Mouse (Mus musculus) heart, postnatal 4 days (tissue): ENCODE measurements at regions not wholly inside any gene's neighbourhood (a gene's known extent, or its start where the extent isn't known, plus 50 kb on each side); places are given as distances from the start of the nearest gene placed in this dataset.

Experiments
- DNase-seq: peaks from one replicate; pipeline ENCODE4 v3.0.0; 2021

DNA sequence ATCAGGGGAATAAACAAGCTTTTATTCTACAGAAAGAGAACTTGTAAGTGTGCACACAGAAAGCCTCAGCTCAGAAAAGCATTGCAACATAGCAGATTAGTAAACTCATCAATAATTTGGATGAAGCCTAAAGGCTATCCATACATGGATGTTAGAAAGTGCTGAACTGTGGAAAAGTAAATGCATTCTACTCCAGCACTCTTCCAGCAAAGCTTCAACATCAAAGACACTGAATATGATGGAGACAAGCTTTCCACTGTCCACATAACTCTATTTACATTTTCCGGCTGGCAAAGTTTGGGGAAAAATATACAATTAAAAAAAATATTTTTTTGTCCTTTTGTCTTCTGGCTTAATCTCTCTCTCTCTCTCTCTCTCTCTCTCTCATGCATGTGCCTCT lies 69.7 kb downstream of the Slitrk6 start:
- no peak for DNase-seq

DNA sequence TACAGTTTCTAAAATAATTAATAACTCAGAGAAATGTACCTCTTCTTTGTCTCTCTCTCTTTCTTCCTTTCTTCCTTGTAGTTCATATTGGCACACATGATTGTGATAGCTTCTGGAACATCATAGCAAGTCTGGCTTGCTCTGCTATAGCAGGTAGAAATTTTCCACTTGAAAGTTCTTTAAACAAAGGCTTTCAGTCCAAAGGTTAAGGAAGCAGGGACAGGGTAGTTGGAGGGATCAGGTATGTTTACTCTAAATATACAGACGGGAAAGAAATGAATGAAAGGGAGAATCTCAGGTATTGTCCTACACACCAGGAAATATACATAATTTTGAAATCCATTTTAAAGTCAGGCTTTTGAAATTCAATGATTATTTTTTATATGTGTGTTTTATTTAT lies 75.2 kb downstream of the Slitrk6 start:
- no peak for DNase-seq

DNA sequence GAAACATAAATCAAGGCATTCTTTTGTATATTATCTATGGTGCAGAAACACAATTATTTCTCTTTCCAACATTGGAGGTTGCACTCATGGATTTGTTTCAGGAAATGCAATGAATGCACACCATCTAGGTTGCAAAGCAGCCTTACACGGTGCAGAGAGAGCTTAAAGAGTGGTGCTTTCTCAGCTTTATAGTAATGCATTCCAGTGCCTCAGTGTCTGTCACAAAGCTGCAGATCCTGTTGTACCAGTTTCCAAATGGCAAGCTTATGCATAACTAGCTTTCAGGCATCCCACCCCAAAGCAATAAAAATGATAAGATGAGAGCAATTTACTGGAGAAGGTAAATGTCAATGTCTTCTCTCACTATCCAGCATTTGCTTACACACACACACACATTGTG lies 89.2 kb downstream of the Slitrk6 start:
- DNase-seq: no peak

DNA sequence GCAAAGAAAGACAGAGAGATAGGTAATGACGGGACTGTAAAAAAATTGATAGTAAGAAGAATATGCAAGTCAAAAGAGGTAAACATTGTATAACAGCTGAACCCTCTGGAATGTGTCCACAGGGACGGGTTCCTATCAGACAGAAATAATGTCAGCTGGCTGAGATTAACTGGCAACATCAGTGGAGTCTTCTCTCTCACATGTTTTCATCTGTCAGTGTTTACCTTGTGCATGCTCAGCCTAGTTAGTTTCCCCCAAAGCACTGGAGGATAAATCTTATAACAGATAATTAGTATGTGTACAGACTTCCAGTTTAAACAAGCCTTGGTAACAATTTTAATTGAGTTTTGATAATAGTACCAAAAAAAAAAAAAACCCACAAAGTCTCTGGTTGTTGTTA lies 91.7 kb downstream of the Slitrk6 start:
- no peak for DNase-seq

DNA sequence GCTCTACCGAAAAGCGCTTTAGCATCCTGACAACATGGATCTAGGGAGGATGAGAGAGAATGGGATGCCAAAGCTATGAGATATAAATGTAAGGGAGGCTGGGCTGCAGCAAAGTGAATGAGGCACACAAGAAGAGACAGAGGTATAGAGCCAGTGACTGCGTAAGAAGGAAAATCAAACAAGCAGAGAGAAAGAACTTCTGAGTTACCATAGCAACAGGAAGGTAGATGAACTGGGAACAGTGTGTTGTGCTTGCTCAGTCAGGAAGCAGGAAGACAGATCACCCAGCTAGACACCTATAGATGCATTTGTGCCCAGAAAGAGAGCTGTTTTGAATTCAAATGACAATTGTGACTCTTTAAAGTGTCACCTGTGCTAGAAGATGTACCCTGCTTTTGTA lies 120.8 kb downstream of the Slitrk6 start:
- no peak for DNase-seq

DNA sequence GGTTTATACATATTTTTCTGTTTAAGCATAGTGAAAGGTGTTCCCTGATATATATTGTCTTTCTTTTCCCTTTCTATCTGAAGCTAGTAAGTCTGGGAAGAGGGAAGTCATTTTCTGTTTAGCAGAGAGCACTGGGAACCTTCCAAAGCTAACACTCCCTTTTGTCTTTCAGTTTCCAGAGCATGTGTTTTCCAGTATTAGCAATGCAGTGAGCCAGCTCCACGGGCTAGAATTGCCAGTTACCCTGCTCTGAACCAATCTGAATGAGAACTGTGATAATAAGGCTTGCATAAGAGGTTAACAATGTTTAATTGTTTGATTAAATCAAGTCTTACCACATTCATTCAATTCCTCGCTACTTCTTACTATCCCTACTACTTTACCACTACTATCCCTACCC lies 131.2 kb downstream of the Slitrk6 start:
- peak; percentile 8 for DNase-seq

DNA sequence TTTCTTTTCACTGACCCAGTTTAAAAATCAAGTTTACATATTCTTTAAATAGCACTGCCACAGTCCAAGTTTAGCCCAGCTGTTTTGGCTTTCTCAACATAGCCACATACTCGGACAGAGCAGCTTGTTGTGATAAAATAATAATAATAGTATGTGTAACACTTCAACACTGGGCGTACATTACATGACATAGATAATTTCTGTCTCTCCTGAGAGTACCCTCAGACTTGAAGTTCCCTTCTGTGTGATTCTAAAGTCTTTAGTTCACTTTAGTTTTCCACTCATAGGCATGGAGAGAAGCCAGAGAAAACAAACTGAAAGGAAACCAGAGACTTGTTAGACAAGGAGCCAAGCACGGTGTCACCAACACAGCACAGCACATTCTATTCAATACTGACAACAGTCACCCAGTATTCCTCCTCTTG lies 136.4 kb downstream of the Slitrk6 start:
- peak; percentile 13 for DNase-seq

DNA sequence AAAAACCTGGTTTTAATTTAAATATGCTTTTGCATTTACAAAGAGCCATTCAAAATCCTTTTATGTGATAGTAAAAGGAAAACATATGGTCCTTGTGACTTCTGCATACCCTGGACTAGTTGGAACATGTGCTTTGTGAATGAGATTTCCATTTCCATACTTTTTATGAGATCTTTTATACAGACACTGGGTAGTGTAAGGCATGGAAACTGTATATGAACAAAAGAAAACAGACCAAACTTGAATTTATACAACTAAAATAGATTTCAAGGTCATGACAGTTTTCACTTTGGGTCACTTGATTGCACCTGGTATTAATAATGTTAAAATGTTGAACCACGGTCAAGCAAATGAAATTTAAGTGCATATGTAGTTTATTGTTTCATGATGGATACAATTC lies 138.5 kb downstream of the Slitrk6 start:
- no peak for DNase-seq

DNA sequence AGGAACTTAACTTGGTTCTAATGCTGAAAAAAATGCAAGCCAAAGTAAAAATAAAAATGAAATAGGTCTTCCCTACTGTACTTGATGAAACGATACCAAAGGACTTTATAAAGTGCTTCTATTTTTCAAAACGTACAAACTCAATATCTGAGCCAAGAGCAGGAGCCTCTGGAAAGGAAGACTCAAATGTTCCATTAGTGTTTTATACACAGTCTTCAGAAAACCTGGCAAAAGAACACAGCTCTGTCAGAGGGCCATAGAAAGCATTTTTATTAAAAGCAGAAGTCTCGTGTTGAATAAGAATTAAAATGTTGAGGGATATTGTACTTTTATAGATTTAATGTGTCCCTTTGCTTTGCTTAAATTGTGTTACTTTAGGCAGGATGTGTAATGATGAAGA lies 174.6 kb downstream of the Slitrk6 start:
- DNase-seq: no peak

DNA sequence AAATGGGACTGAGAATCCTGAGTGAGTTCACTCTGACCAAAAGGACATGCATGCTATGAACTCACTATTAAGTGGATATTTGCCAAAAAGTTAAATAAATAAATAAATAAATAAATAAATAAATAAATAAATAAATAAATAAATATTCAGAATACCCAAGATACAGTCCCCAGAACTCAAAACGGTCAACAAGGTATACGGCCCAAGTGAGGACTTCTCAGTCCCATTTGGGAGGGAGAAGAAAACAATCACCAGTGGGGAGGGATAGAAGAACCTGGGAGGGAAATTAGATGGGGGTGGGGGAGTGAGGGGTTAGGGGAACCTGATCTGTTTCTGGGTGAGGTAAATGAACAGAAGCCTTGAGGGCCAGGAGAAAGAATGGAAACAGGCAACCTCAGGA lies 184.2 kb downstream of the Slitrk6 start:
- no peak for DNase-seq

DNA sequence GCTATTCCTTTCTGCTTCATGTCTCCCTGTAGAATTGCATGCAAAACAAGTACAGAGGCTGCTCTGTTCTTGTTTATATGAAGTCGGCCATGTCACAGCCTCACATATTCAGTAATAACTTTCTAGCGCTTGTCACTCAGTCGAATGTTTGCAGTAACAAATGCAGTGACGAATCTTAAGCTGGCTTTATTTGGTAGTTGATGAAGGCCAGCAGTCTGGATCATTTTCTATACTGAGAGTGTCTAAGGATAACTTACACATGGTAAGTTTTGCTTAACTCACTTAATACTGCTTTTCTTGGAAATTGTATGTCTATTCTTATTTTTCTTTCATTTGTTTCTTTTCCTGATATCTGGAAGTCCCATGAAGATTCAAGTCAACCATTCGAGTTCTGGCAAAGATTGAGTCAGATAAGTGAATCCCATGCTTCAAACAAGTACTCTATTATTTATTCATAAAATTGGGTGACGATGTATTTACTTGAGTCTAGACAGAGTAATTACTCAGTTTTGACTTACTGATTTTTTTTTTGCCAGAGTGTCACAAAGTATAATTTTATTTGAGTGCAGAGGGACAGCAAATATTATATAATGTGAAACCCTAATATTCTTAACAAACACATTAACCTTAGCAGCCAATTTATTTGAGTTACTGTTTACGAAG lies 189.0 kb downstream of the Slitrk6 start:
- DNase-seq: no peak

DNA sequence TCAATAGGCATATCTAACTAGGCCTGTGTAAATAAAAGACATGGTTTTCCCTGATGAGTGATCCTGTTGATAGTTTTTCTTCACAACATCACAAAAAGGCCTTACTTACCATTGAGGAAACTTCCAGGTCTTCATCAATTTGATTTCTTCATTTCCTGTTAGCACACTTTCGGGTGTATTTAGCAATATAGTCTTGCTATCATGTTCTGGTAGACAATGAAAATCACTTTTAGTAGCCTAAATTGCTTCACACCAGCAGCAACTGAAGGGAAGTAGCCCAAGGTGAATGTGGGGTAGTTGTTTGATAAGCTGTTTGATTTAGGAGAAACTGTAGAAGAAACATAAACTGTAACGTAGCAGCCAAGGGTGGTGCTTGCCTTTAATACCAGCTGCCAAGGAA lies 190.3 kb downstream of the Slitrk6 start:
- DNase-seq: no peak

DNA sequence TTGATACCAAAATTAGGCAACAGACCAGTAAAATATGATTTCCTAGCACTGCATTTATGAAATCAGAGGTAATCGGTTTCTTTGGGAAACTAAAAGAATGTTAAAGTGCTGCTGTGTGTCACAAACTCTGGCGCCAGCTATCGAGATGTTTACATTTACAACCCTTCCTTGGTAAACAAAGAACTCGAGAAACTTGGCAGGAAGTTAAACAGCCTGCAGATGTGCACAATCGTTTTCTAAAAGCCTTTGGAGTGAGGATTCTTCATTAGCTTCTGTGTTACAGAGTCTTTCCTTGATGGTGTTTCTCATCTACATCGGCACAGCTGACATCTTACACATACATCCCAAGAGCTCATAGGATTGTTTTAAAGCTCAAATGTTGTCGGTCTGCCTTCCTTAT lies 209.7 kb downstream of the Slitrk6 start:
- no peak for DNase-seq

DNA sequence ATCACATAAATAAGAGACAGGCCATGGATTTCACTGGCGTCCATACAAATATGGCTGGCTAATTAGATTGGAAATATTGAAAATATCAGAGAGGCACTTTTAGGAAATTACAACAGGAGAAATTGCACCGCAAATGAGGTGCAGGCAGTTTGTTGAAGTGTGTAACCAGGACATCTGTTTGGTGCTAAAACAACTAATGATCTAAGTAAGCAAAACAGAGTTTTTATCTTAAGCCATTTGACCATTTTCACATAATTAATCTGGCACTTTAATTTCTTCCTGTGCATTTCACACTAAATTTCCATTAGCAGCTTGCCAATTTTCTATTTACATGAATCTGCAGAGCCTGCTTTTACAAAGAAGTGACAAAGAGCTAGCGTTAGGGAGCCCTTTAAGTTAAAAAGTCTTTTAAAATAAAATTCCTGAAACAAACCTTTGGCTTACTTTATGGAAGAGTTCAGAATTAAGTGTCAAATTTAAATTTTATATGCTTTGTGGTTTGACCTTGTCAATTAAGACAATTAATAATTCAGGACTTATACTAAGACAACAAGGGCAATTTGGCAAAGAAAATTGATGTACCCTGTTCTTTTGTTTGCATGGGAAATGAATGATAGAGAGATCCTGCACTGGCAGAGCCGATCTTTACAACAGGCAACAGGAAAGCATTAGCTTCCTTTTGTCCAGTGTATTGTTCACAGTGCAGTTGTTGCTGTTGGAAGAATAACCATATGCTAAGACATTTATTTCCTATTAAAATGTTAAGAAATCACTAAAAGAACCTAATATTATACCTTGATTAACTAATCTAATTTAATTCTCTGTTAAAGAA lies 211.4 kb downstream of the Slitrk6 start:
- no peak for DNase-seq

DNA sequence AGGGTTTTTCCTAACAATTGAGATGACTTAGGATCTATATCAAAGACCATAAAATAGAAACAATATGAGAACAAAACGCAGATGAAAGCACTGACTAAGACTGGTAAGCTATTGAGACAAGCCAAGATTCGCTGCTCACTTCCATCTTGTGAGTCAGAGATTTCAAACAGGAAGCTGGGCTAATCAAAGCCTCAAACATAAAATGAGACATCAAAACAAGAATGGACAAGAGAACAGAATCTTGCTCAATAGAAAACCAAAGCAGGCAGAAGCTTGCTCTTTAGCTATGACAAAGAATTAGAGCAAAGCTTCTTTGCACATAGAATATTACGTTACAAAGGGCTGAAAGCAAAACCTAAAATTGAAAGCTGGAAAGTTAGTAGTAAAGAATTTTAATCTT lies 227.6 kb downstream of the Slitrk6 start:
- no peak for DNase-seq

DNA sequence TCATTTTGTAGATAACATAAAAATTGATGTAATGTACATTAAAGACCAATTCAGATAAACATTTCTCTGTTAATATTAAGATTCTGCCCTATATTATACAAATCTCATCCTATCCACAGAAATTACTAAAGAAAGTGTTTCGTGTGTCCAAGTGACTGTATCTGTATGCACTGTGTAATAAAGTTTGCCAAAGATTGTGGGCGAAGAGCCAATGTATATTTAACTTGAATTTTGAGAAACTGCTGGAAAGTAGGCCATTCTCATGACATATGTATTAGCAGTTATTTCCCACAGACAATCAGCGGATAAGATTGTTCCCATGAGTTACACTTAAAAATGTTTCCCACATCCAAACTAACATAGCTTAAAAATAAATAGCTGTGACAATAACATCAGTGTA lies 269.9 kb downstream of the Slitrk6 start:
- no peak for DNase-seq

DNA sequence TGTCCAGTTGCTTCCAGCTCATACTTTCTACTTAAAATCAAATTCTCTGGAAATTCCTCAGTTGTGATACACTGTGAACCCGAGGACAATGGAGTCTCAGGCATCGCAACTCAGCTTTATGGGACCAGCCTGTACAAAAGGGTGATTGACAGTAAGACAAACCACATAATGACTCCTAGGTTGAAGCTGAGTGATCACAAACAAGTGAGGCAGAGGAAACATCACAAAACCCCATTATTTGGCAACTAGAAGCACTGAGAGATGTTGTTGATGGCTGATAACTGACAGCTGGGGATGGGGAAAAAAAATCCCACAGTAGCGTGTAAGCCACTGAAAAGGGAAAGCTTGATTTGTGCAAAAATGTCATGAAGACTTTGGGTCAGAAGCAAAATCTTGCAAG lies 282.2 kb downstream of the Slitrk6 start:
- no peak for DNase-seq

DNA sequence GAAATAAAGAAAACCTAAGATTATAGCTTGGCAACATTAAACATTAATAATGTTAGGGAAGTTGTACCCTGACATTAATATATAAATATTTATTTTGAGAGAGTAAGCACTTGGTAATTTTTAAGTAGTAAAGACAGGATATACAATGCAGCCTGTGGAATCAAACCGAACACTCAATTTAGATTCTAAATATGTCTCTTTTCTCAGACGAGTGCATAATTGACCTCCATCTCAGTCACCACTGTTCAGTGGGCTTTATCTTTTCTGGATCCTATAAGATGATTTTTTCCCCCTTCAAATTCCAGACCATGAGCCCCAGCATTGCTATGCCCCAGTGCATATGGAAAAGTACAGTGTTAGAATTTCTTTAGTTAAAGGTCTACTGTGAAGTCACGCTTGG lies 282.8 kb downstream of the Slitrk6 start:
- DNase-seq: no peak

DNA sequence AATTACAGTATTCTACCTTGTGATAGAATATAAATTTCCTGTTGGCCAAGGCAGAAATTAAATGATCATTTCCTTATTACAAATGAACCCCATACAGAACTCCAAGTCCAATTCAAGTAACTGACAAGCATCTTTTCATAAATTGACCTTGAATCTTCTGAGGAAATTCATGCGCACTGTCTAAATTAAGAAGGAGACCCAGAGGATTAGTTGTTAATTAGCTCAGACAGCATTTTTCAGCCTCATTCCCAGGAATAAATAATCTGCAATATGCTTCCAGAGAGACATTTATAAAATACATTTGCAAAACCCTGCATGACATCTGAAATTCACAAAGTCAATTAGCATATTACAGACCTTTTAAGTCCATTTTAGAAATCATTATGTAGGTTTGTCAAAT lies 284.2 kb downstream of the Slitrk6 start:
- no peak for DNase-seq

DNA sequence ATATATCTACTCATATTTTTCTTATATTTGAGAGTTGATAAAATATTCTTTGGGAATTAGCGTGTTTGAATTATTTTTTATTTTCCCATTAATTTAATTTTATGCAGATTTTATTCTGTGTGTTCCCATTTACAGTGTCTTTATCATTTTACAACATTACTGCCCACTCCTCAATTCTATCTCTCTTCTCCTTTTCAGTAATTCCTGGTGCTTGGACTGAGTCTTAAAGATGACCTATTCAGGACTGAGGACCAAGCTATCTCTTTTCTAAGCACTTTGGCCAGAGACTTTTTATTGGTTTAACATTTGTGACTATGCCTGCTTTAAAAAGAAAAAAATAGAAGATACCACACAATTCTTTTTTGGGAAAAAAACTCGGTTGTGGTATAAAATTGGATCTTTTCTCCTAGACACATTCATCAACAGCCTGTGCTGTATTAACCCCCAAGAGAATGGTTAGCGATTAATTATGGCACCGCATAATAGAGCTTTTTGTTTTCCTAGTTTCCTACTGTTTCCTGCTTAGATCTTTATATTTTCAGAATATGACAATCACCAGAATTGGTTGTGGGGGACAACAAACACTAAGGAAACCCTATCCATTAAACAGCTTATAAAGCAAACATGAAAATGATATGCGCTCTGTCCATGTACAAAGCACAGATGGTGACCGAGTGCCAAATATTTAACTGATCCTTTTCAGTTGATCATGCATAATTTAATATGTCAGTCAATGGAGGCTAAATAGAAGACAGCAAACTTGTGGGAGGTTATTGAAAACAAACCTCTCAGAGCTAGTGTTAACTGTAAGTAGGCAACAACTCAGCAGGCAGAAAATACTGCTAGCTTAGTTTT lies 286.3 kb downstream of the Slitrk6 start:
- no peak for DNase-seq
